Mouse (Mus musculus) spleen, adult 2 months (tissue): Measurements from ENCODE around the gene Aspscr1. TPM values are rescaled to one million over a fixed set of nuclear protein-coding genes. Genes with fewer than 3 reads are reported as not detected.

ENCODE experiments used
- DNase-seq, 2 experiments: peaks; one replicate each; pipeline versions ENCODE4 v3.0.0 to v3.0.0-alpha.2; 2012 to 2021; ENCODE audit warnings: low spot score in 2 of 2, low read depth in 1 of 2
- H3K27ac ChIP-seq: fragments of 200-500 bp; 2 replicates; pipeline ENCODE4 v1.5.1; 2012; ENCODE audit warnings: low read length, inconsistent platforms; ENCODE audit not compliant: insufficient read depth
- H3K27me3 ChIP-seq: fragments of 200-500 bp; 2 replicates; pipeline ENCODE4 v1.6.1; 2012; ENCODE audit warnings: mild to moderate bottlenecking, moderate library complexity, low read length, inconsistent platforms; ENCODE audit not compliant: control insufficient read depth, insufficient read depth
- H3K36me3 ChIP-seq: fragments of 200-500 bp; 2 replicates; pipeline ENCODE4 v1.6.1; 2012; ENCODE audit warnings: mild to moderate bottlenecking, low read length, inconsistent platforms; ENCODE audit not compliant: control insufficient read depth, insufficient read depth
- H3K4me1 ChIP-seq: fragments of 200-500 bp; 2 replicates; pipeline ENCODE4 v1.6.1; 2011; ENCODE audit warnings: inconsistent platforms; ENCODE audit not compliant: control insufficient read depth, insufficient read depth, insufficient read length
- H3K4me3 ChIP-seq: fragments of 200-500 bp; 2 replicates; pipeline ENCODE4 v1.5.1; 2011; ENCODE audit warnings: mild to moderate bottlenecking, inconsistent platforms; ENCODE audit not compliant: insufficient read depth, insufficient read length; ENCODE audit errors: extremely low read depth
- CTCF ChIP-seq: fragments of 200-500 bp; IDR thresholded peaks from 2 replicates; pipeline ENCODE4 v1.5.1; 2011; ENCODE audit warnings: mild to moderate bottlenecking, inconsistent platforms; ENCODE audit not compliant: insufficient read depth, insufficient read length, insufficient replicate concordance; ENCODE audit errors: extremely low read depth
- POLR2A ChIP-seq: fragments of 200-500 bp; IDR thresholded peaks from 2 replicates; pipeline ENCODE4 v1.6.1; 2011; ENCODE audit warnings: low read depth, low read length, inconsistent platforms
- WGBS: fragments of 180-500 bp; shearing (Covaris S2); methylation state at CpG from one replicate; pipeline ENCODE4 v1.1.7; 2018; 5-methylcytosine and 5-hydroxymethylcytosine counted together
- polyA plus RNA-seq: library from polyadenylated mRNA; depleted of rRNA; stranded (reverse); fragments of >200 nt; gene quantifications from 2 replicates; pipeline ENCODE4 v1.2.3, GENCODE M21; 2012; rRNA removed

The Aspscr1 gene
- polyA plus RNA-seq: 84.5 and 89.1 TPM in 2 replicates

GRCm38 (mm10) chr11:120672687-120673593, at the start of gene Aspscr1:
Gene Aspscr1, plus strand, starts transcription at chr11:120672973.
- DNase-seq: peak; percentile 91 to 95
- TF ChIP-seq CTCF (no peak), POLR2A (peak; percentile 49; the same call in 1 of the 2 replicates)
- 1% methylated on average over 82 of the region's 83 CpGs for WGBS
- peak within 1 kb of the TSS; percentile 93 for H3K27ac ChIP-seq
- peaks cover 6% of the 10 kb centered on the region; the same call in 1 of the 2 replicates for H3K4me1 ChIP-seq
- H3K4me3 ChIP-seq: peak within 1 kb of the TSS; percentile 81
- no peaks in the 10 kb centered on the region for H3K27me3 ChIP-seq
- H3K36me3 ChIP-seq: no peaks in the 10 kb centered on the region

DNA sequence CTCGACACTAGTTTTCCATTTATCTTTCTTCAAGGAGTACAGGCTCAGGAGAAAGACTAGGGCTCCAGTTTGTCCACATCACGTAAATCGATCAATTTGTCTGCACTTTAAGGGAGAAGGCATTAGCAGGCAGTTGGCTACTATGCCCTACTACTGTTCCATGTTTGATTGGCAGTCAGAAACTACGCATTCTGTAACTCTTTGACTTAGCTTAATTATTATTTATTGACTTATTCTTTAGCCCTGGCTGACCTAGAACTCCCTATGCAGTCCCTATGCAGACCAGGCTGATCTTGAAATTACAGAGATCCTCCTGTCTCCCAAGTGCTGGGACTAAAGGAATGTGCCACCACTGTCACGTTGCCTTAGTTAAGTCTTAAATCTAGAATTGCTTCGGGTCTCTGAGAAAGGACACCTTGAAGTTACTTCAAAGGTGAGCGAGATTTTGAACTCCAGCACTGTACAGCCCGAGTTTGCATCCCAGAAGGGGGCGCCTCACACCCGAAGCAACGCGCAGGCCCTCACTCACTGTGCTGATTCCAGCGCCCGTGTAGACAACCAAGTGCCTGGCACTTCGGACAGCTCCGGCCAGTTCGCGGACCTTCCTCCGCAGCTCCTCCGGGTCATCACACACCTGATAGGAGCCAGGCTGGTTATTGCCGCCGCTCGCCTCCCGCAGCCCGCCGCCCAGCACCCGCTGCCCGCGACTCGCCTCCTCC, 48.7 kb upstream of the Aspscr1 start:
- DNase-seq: peak in 1 of 2 experiments; percentile 78
- H3K27ac ChIP-seq: peak overlapping the region; percentile 75
- peaks cover 21% of the 10 kb centered on the region for H3K4me1 ChIP-seq
- no peak for TF ChIP-seq POLR2A
- TF ChIP-seq CTCF: peak; percentile 77; the same call in 1 of the 2 replicates
- H3K27me3 ChIP-seq: no peaks in the 10 kb centered on the region
- peaks cover 30% of the 10 kb centered on the region for H3K36me3 ChIP-seq
- peak overlapping the region; percentile 95 for H3K4me3 ChIP-seq
- WGBS: 12% methylated on average over 30 of the region's 30 CpGs

DNA sequence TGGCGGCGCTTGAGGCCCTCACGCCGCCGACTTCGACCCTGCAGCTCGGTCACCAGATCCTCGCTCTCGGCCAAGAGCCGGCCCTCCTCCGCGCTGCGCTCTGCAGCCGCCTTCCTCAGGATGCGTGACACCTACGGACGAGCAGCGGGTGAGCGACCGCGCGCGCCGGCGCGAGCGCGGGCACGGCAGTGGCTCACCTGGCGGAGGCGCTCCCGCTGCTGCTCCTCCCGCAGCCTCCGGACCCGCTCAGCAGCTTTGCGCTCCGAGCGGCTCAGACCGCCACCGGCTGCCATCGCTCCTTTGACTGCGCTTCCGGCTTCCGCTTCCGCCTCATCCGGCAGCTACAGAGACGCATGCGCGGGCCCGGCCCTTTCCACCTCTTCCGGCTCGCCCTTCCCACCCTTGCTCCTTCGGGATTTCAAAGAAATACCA, 48.1 kb upstream of the Aspscr1 start:
- WGBS: under 1% methylated on average over 51 of the region's 53 CpGs
- Histone ChIP-seq H3K36me3 (peaks cover 29% of the 10 kb centered on the region), H3K4me1 (peaks cover 27% of the 10 kb centered on the region)

GRCm38 (mm10) chr11:120625152-120625775, 47.5 kb upstream of the Aspscr1 start, which contains the start of gene Sirt7:
Gene Sirt7, minus strand, starts transcription at chr11:120625240.
- H3K4me3 ChIP-seq: peak within 1 kb of the TSS; percentile 95
- H3K36me3 ChIP-seq: peaks cover 23% of the 10 kb centered on the region
- H3K4me1 ChIP-seq: peaks cover 33% of the 10 kb centered on the region
- peak within 1 kb of the TSS; percentile 75 for H3K27ac ChIP-seq
- WGBS: 11% methylated on average over 5 of the region's 5 CpGs
- TF ChIP-seq CTCF: no peak
- TF ChIP-seq POLR2A: no peak
- DNase-seq: no peak
- no peaks in the 10 kb centered on the region for H3K27me3 ChIP-seq

More for the DNA sequence above, 48.1 kb upstream of the Aspscr1 start:
- peak; percentile 59 to 86 for DNase-seq
- H3K27me3 ChIP-seq: no peaks in the 10 kb centered on the region
- peak overlapping the region; percentile 75 for H3K27ac ChIP-seq
- H3K4me3 ChIP-seq: peak overlapping the region; percentile 95
- TF ChIP-seq CTCF (no peak), POLR2A (peak; percentile 92)

DNA sequence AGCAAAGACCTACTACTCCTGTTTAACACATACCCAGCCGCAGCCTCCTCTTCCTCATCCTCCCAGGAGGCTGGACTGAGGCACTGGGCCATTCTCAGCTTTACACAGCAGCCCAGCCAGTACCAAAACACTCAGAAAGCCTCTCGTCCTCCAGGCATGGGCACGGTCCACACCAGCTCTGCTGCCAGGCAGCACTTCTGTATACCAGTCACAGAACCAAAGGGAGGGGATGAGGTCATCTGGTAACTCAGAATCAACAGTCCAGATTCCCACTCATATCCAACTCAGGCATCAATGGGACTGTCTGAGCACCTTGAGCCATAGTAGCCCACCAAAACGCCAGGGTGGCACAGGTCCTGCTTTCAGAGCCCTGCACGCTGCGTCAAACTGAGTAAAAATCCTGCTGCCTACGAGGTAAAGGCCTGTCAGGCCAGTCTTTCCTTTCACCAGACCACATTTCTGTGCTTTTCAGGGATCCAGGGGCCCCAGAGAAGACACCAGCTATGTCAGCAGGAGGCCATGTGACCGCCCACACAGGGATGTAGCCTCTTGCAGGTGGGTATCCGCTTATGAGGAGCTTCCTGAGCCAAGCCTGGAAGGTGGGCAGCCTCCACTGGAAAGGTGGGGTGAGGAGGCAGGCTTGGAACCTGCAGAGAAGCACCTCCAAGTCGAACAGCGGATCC, 45.8 kb upstream of the Aspscr1 start:
- Histone ChIP-seq H3K27ac (peak overlapping the region; percentile 81), H3K36me3 (peaks cover 10% of the 10 kb centered on the region), H3K4me1 (peaks cover 48% of the 10 kb centered on the region), H3K4me3 (no peak overlapping the region), H3K27me3 (no peaks in the 10 kb centered on the region)
- WGBS: 80% methylated on average over 11 of the region's 11 CpGs
- no peak for TF ChIP-seq POLR2A
- no peak for DNase-seq
